Mouse (Mus musculus) layer of hippocampus, postnatal 10 days (tissue): ENCODE measurements around the gene Lrit2. TPM values are rescaled to one million over a fixed set of nuclear protein-coding genes. Genes with fewer than 3 reads are reported as not detected.

Experiments used
- DNase-seq, 2 experiments: peaks; one replicate each; pipeline ENCODE4 v3.0.0; 2021; ENCODE audit warnings: low spot score in 2 of 2
- total RNA-seq, 2 experiments: library from RNA; stranded (reverse); gene quantifications; 2 replicates each; pipeline ENCODE4 v1.2.3; 2021

Gene Lrit2
- total RNA-seq, 2 experiments from 2014 or later: not detected

- no peak for DNase-seq
These were observed 42.7 kb downstream of the Lrit2 start for GRCm38 (mm10) chr14:37110456-37110855.

GRCm38 (mm10) chr14:37111371-37111770 is 43.6 kb downstream of the Lrit2 start:
- no peak for DNase-seq

GRCm38 (mm10) chr14:37112931-37113330 is 45.2 kb downstream of the Lrit2 start:
- DNase-seq: no peak

- no peak for DNase-seq
These were observed 46.2 kb downstream of the Lrit2 start, which contains the start of gene 2610528A11Rik for GRCm38 (mm10) chr14:37113922-37114321. 2610528A11Rik (minus strand) TSS chr14:37114022.

GRCm38 (mm10) chr14:37119233-37119632 is 51.5 kb downstream of the Lrit2 start:
- no peak for DNase-seq

Other genes with a start within 250 kb of the Lrit2 start
- gene Ccser2, start 99.2 kb upstream of the Lrit2 start, total RNA-seq: 100 to 1,000 TPM in 1 of 2 experiments, 10 to 100 TPM in 1; 95.5 to 103 TPM
- gene Rgr, start 19.0 kb upstream of the Lrit2 start, total RNA-seq: not detected
- gene Lrit1, start 13.1 kb upstream of the Lrit2 start, total RNA-seq: not detected
- 10 to 100 TPM; 12.8 to 15.8 TPM for gene Cdhr1, start 30.4 kb downstream of the Lrit2 start, total RNA-seq
- gene 2610528A11Rik, start 46.1 kb downstream of the Lrit2 start, total RNA-seq: not detected
- 100 to 1,000 TPM; 226 to 248 TPM for gene Ghitm, start 67.3 kb downstream of the Lrit2 start, total RNA-seq